Mouse (Mus musculus) left cerebral cortex, postnatal 14 days (tissue): ENCODE measurements at regions not wholly inside any gene's neighbourhood (a gene's known extent, or its start where the extent isn't known, plus 50 kb on each side); places are given as distances from the start of the nearest gene placed in this dataset.

Source experiments
- DNase-seq, 2 experiments: peaks; one replicate each; pipeline ENCODE4 v3.0.0; 2021 to 2022; ENCODE audit warnings: low spot score in 2 of 2, mixed read lengths in 1 of 2
- intact Hi-C: fragments of 180-260 bp; cut with DNase I; formaldehyde crosslinking; loops from one replicate; pipeline ENCODE4 v1.15.1; 2025

GRCm38 (mm10) chr5:99165807-99166360 lies 128.7 kb upstream of the Prkg2 start:
- intact Hi-C loops = no loop called here
- no peak for DNase-seq

DNA sequence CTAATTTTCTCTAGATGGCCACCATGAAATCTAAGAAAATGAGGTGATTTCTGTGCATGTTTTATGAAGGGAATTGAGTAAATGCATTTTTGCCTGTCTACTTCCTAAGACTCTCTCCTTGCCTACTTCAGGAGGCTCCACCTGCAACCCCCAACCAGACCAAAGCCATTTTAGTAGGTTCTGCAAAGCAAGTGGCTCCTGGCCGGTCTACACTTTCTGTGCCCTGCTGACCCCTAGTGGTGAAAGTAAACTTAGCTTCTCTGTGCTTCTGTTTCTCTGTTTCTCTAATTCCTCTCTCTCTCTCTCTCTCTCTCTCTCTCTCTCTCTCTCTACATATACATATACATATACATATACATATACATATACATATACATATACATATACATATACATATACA lies 120.8 kb upstream of the Prkg2 start:
- intact Hi-C loops = loop anchor here (5.0 to 10.0 kb wide), 3 partner anchors 123 to 811 kb away; partner anchors contain the start of gene Prkg2
- peak; percentile 76 to 80 for DNase-seq

GRCm38 (mm10) chr5:99153269-99153850 lies 116.2 kb upstream of the Prkg2 start:
- no peak for DNase-seq
- intact Hi-C loops = loop anchor here (10.0 kb wide), 2 partner anchors 119 to 249 kb away; partner anchors contain the start of gene Prkg2

DNA sequence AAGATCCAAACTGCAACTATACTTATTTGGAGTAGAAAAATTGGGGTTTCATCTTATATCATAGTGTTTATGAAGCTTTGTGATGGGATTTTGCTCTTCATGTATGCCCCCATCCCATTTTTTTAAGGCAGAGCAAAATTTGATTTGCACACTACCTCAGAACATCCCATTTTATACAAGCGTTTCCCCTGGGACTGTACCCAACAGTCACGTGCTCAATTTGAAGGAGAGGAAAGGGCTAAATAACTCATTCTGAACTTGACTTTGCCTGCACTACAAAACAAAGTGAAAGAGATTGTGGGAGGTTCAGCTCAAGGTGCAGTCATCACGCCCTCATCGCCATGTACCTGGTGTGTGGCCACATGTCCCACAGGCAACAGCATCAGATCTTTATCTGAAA lies 115.1 kb upstream of the Prkg2 start:
- intact Hi-C loops = loop anchor here (10.0 kb wide), 2 partner anchors 117 to 247 kb away; partner anchors contain the start of gene Prkg2

GRCm38 (mm10) chr5:99149904-99150303 lies 112.8 kb upstream of the Prkg2 start:
- no peak for DNase-seq
- intact Hi-C loops = loop anchor here (10.0 kb wide), 2 partner anchors 115 to 245 kb away; partner anchors contain the start of gene Prkg2

More for the DNA sequence above, 115.1 kb upstream of the Prkg2 start:
- DNase-seq = no peak

DNA sequence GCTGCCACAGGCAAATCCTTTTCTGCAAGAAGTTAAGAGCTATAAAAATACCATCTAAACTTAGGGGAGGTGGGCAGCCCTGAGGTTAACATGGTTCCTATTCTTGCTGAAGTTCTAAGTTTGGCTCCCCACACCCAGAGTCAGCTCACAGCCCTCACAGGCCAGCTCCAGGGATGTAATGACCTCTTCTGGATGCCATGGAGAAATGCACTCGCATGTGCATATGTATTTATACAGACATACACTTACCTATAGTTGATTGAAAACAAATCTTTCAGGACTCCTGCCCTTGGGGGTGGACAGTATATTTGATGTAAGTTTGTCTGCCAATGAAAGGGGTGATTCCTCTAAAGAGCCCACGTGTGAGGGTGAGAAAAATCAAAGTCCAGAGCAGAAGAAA lies 95.5 kb upstream of the Prkg2 start:
- intact Hi-C loops = no loop called here
- DNase-seq = no peak

DNA sequence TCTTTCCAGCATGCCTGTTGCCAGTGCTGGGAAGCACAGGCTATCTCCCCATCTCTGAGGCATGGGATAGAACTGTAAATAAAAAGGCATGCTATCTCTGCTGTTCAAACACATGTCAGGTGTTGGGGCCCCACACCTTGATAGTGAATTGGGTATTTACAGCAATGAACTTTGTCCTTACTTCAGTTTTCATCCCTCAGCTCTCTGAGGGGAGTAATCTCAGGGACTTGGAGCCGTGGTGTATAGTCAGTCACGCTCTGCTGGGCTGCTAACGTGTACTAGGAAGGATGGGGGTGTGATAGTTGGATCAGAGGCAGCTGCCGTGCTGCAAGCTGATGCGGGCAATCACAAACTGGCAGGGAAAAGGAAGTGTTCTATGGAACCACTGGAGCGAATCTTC lies 91.5 kb upstream of the Prkg2 start:
- DNase-seq = no peak

GRCm38 (mm10) chr5:99125418-99125817 lies 88.3 kb upstream of the Prkg2 start:
- intact Hi-C loops = no loop called here
- DNase-seq = no peak

More for the DNA sequence above, 91.5 kb upstream of the Prkg2 start:
- intact Hi-C loops = no loop called here

DNA sequence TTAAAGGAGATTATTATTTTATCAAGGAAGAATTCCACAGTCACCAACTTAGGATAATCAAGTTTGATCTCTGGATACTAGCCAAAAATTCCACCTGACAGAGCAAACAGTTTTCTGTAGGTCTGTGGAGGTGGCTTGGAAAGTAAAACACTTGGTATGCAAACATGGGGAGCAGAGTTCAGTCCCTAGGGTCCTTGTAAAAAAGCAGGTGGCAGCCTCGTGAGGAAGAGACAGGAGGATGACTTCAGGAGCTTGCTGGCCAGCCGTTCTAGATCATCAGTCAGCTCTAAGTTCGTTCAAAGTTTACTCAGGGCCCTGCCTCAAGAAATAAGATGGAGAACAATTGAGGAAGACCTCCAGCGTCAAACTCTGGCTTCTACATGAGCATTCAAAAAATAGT lies 74.6 kb upstream of the Prkg2 start:
- no peak for DNase-seq
- intact Hi-C loops = no loop called here

- DNase-seq = peak in 1 of 2 experiments; percentile 4
- intact Hi-C loops = no loop called here
Measured at GRCm38 (mm10) chr5:99111235-99111634, 74.1 kb upstream of the Prkg2 start.

- intact Hi-C loops = no loop called here
- no peak for DNase-seq
Measured at GRCm38 (mm10) chr5:99099727-99100116, 62.6 kb upstream of the Prkg2 start.

- no peak for DNase-seq
- intact Hi-C loops = no loop called here
Measured at GRCm38 (mm10) chr5:99099014-99099726, 62.0 kb upstream of the Prkg2 start.
